Mouse (Mus musculus) G1E (cell line): Measurements from ENCODE around the gene Btg3. TPM values are rescaled to one million over a fixed set of nuclear protein-coding genes. Genes with fewer than 3 reads are reported as not detected.

Experiments used
- ATAC-seq: 2 replicates; pipeline ENCODE4 v1.8.0; 2016; ENCODE audit warnings: mild to moderate bottlenecking; ENCODE audit not compliant: insufficient number of reproducible peaks, poor library complexity, low FRiP score, severe bottlenecking; ENCODE audit errors: extremely low read depth
- DNase-seq: peaks from one replicate; pipeline ENCODE4 v3.0.0; 2012; ENCODE audit warnings: low spot score
- H3K27me3 ChIP-seq: 2 replicates; pipeline ENCODE4 v1.6.1; 2012; ENCODE audit warnings: mild to moderate bottlenecking, low read length, inconsistent platforms; ENCODE audit not compliant: insufficient read depth
- H3K36me3 ChIP-seq: replicated peaks from 2 replicates; pipeline ENCODE3; 2012; ENCODE audit warnings: mild to moderate bottlenecking, inconsistent platforms
- H3K4me1 ChIP-seq: 2 replicates; pipeline ENCODE4 v1.6.1; 2012; ENCODE audit warnings: low read depth, low read length, inconsistent platforms, mixed read lengths; ENCODE audit not compliant: insufficient read depth
- H3K4me3 ChIP-seq: 2 replicates; pipeline ENCODE4 v1.5.1; 2012; ENCODE audit warnings: low read depth, mild to moderate bottlenecking, inconsistent platforms, low read length, moderate library complexity, mixed read lengths
- H3K9me3 ChIP-seq: replicated peaks from 2 replicates; pipeline ENCODE4 v1.6.1; 2012; ENCODE audit warnings: inconsistent platforms
- CTCF ChIP-seq: IDR thresholded peaks from 2 replicates; pipeline ENCODE4 v1.5.1; 2012; ENCODE audit warnings: low read depth, low read length, inconsistent platforms, mixed read lengths
- GATA1 ChIP-seq: IDR thresholded peaks from 2 replicates; pipeline ENCODE4 v1.6.1; 2012; ENCODE audit warnings: borderline replicate concordance, low read length, inconsistent platforms, mixed read lengths
- GATA2 ChIP-seq: IDR thresholded peaks from 2 replicates; pipeline ENCODE4 v1.6.1; 2012; ENCODE audit warnings: low read depth, low read length, inconsistent platforms, borderline replicate concordance
- POLR2AphosphoS5 ChIP-seq: IDR thresholded peaks from 2 replicates; pipeline ENCODE4 v1.6.1; 2012; ENCODE audit warnings: low read depth, low read length, inconsistent platforms; ENCODE audit not compliant: insufficient replicate concordance
- TAL1 ChIP-seq: conservative IDR thresholded peaks from 2 replicates; pipeline ENCODE4 v1.6.1; 2012; ENCODE audit warnings: low read depth, low read length, inconsistent platforms, mixed read lengths
- polyA plus RNA-seq: library from polyadenylated mRNA; stranded (reverse); fragments of >175 nt; gene quantifications from 2 replicates; pipeline ENCODE4 v1.2.3, GENCODE M21; 2012
- total RNA-seq, 2 experiments: library from RNA; stranded (forward) in 1 of 2; stranded (reverse) in 1 of 2; fragments of 200-1000 nt in 1 of 2; fragments of >200 nt in 1 of 2; fragmentation: Nextera tagmentation in 1 of 2; gene quantifications; 2 replicates each; pipeline ENCODE4 v1.2.3; 2014 to 2017

The Btg3 gene
- total and polyA plus RNA-seq, 3 experiments, result 11.1 to 37.2 (median 13.3) TPM

DNA sequence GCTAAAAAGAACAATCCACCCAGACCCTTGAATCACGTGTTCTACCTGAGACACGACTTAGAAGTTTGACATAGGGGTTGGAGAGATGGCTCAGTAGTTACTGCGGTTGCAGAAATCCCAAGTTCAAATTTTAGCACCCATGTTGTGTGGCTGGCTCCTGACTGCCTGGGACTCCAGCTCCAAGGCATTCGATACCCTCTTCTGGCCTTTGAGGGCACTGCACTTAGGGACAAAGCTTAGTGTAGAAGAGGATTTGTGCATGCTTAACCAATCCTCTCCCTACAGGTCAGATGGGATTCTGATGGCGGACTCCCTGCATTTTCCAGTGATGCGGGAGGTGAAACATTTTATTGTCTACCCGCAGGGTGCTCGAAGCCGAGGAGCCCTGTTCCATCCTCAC lies 60.1 kb downstream of the Btg3 start:
- ATAC-seq, result no peak
- H3K36me3 ChIP-seq, result no peaks in the 10 kb centered on the region
- H3K4me3 ChIP-seq, result no peak overlapping the region
- no peak for TF ChIP-seq CTCF
- no peak for TF ChIP-seq GATA2
- no peak for TF ChIP-seq TAL1
- no peak for TF ChIP-seq GATA1
- no peak for TF ChIP-seq POLR2AphosphoS5
- no peak for DNase-seq
- no peaks in the 10 kb centered on the region for H3K4me1 ChIP-seq
- H3K9me3 ChIP-seq, result 0 out of 2 replicates have a peak, but pooled peaks cover 4% of the 10 kb centered on the region
- H3K27me3 ChIP-seq, result no peaks in the 10 kb centered on the region

DNA sequence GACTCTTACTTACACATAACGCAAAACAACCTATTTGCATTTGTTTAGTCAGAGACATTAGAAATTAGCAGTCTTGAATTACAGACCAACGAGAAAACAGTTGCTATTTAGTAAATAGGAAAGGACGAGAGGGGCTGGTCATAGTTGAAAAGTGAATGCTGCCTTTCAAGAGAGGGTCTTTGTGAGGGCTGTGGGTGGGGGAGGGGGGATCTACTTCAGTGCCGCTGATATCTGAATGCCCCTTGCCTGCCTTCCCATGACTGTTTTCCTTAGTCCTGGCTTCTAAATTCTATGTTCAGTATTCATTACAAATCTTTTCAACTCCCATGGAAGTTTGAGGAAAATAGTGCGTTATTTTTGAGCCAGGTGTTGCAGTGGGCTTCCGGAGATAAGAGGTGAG lies 63.0 kb downstream of the Btg3 start:
- no peak overlapping the region for H3K4me3 ChIP-seq
- no peaks in the 10 kb centered on the region for H3K36me3 ChIP-seq
- TF ChIP-seq TAL1 (no peak), GATA2 (no peak), GATA1 (no peak), CTCF (no peak), POLR2AphosphoS5 (no peak)
- no peaks in the 10 kb centered on the region for H3K4me1 ChIP-seq
- no peak for DNase-seq
- no peaks in the 10 kb centered on the region for H3K27me3 ChIP-seq
- peaks cover 13% of the 10 kb centered on the region for H3K9me3 ChIP-seq
- ATAC-seq, result no peak

DNA sequence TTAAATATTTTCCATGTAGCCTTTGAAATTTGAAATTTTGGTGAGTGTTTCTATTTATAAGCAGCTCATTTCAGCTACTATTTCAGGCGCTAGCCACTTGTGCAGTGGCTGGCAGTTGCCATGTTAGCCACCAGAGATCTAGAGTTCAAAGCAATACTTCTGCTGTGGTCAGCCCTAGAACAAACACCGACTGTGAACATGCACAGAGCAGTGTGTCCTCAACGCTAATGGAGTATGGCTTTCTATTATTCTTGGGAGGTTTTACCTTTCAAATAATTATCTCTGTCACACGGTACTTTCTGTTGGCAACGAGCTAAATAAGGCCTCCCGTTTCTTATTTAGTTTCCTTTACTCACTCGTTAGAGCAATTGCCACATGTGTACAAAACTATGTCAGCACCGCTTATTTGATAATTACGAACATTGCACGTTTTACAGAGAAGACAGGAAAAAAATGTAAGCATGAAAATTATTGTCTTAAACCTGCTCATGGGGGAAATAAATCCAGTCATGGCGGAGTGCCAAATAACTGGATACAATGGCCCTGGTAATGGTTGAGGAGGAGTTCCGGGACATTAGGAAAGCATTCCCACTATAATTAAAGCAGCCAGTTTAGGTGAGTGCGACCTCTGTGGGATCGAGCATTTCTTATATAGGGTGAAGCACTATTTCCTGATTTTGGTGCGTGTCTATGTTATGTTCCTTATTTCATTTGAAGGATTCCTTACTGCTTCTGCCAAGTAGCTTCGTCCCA lies 63.7 kb downstream of the Btg3 start:
- no peak for TF ChIP-seq CTCF
- no peak for TF ChIP-seq GATA1
- no peak for TF ChIP-seq POLR2AphosphoS5
- no peak for TF ChIP-seq TAL1
- no peak for TF ChIP-seq GATA2
- Histone ChIP-seq H3K9me3 (peaks cover 18% of the 10 kb centered on the region), H3K36me3 (no peaks in the 10 kb centered on the region), H3K27me3 (no peaks in the 10 kb centered on the region), H3K4me1 (no peaks in the 10 kb centered on the region), H3K4me3 (no peak overlapping the region)
- DNase-seq, result no peak
- no peak for ATAC-seq

DNA sequence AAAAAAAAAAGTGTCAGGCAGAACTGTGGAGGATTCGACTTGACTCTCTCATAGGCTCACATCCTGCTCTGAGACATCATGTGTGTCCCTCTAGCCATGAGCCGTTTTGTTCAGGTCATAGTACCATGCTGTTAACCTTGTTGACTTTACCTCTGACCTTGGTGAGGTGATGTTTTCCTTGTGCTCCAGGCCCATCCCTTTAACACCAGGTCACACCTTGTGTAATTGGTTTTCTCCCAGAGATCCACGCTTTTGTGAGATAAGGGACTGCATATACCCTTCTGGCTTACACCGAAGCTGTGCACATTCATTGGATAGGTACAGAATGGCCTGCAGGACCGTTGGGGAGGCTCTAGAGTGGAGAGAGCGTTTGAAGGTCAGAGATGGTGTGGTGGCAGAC lies 67.7 kb downstream of the Btg3 start:
- Histone ChIP-seq H3K4me3 (no peak overlapping the region), H3K4me1 (no peaks in the 10 kb centered on the region), H3K9me3 (peaks cover 38% of the 10 kb centered on the region), H3K36me3 (no peaks in the 10 kb centered on the region), H3K27me3 (no peaks in the 10 kb centered on the region)
- no peak for ATAC-seq
- TF ChIP-seq GATA2 (no peak), TAL1 (no peak), GATA1 (no peak), POLR2AphosphoS5 (no peak), CTCF (no peak)
- DNase-seq, result no peak

DNA sequence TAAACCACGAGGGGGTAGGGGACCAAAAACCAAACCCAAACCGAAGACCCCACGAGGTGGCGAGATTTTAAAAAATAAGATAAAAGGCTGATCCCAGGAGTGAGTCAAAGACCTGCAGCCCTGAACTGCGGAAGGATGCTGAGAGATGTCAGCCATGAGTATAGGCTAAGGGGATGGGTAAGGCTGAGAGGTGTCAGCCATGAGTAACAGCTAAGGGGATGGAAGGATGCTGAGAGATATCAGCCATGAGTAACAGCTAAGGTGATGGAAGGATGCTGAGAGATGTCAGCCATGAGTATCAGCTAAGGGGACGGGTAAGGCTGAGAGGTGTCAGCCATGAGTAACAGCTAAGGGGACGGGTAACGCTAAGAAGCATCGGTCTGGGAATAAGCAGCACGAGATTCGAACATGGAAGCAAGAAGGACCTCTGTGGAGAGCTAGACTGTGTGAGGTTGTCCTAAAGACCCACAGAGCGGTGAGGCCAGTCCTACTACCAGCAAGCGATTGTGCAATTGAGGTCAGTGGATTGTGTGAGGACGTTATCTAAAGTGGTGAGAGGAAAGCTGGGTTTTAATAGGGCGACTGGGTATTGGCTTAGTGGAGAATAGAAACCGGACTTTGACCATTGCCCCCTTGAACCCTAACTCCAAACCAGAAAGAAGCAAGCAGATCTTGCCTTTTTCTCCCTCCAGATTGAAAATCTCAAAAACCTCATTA lies 69.4 kb downstream of the Btg3 start:
- Histone ChIP-seq H3K27me3 (no peaks in the 10 kb centered on the region), H3K9me3 (peaks cover 46% of the 10 kb centered on the region), H3K36me3 (no peaks in the 10 kb centered on the region), H3K4me3 (no peak overlapping the region), H3K4me1 (no peaks in the 10 kb centered on the region)
- TF ChIP-seq GATA1, result no peak
- TF ChIP-seq TAL1, result no peak
- ATAC-seq (no peak), DNase-seq (no peak)

DNA sequence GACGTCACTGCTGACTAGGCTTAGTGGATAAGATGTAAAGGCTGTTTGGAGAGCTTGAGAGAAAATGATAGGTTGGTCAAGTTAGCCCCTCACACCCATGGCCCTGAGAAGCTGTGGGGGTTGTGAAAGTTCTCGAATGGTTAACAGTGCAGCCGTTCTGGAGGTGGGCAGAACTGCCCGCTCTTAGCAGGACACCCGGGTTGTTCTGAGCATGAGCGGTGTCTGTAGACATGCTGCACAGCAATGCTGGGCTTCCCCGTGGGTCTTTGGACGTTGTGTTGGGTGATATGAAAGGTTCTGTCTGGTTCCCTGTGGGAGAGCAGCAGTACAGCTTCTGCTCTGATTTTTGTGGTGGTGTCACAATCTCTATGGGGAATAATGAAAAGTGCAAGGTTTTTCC lies 70.4 kb downstream of the Btg3 start:
- Histone ChIP-seq H3K4me1 (no peaks in the 10 kb centered on the region), H3K9me3 (peaks cover 54% of the 10 kb centered on the region), H3K4me3 (no peak overlapping the region), H3K36me3 (no peaks in the 10 kb centered on the region), H3K27me3 (no peaks in the 10 kb centered on the region)
- DNase-seq (no peak), ATAC-seq (no peak)
- TF ChIP-seq CTCF (no peak), GATA1 (no peak), GATA2 (no peak), POLR2AphosphoS5 (no peak), TAL1 (no peak)
